Mouse (Mus musculus) hindbrain, embryonic 13.5 days (tissue): Measurements from ENCODE around the gene Tsc22d3. TPM values are rescaled to one million over a fixed set of nuclear protein-coding genes. Genes with fewer than 3 reads are reported as not detected.

ENCODE experiments used
- ATAC-seq: fragments of 200-750 bp; cut with Nextera tagmentation; 2 replicates; pipeline ENCODE4 v1.8.0; 2017; ENCODE audit warnings: moderate TSS enrichment; ENCODE audit not compliant: low FRiP score
- H3K27ac ChIP-seq: fragments of 300-500 bp; sonication (generic); 2 replicates; pipeline ENCODE4 v1.5.1; 2015; ENCODE audit warnings: inconsistent platforms, mild to moderate bottlenecking, moderate library complexity
- H3K27me3 ChIP-seq: fragments of 300-500 bp; sonication (generic); 2 replicates; pipeline ENCODE4 v1.6.1; 2015; ENCODE audit warnings: mild to moderate bottlenecking, inconsistent platforms
- H3K36me3 ChIP-seq: fragments of 300-500 bp; sonication (generic); 2 replicates; pipeline ENCODE4 v1.6.1; 2015; ENCODE audit warnings: mild to moderate bottlenecking, inconsistent platforms
- H3K4me1 ChIP-seq: fragments of 300-500 bp; sonication (generic); replicated peaks from 2 replicates; pipeline ENCODE4 v1.6.1; 2015; ENCODE audit warnings: inconsistent platforms
- H3K4me2 ChIP-seq: fragments of 300-500 bp; sonication (generic); 2 replicates; pipeline ENCODE4 v1.6.1; 2015; ENCODE audit warnings: inconsistent platforms, mild to moderate bottlenecking, moderate library complexity
- H3K4me3 ChIP-seq: fragments of 300-500 bp; sonication (generic); 2 replicates; pipeline ENCODE4 v1.5.1; 2015; ENCODE audit warnings: mild to moderate bottlenecking, inconsistent platforms
- H3K9ac ChIP-seq: fragments of 300-500 bp; sonication (generic); 2 replicates; pipeline ENCODE4 v1.6.1; 2015; ENCODE audit warnings: mild to moderate bottlenecking, inconsistent platforms
- H3K9me3 ChIP-seq: fragments of 300-500 bp; sonication (generic); 2 replicates; pipeline ENCODE4 v1.6.1; 2016; ENCODE audit warnings: inconsistent platforms
- WGBS: fragments of 180-500 bp; shearing (Covaris S2); methylation state at CpG from one replicate; pipeline ENCODE4 v1.1.7; 2015; 5-methylcytosine and 5-hydroxymethylcytosine counted together
- polyA plus RNA-seq: library from polyadenylated mRNA; unstranded; fragments of >200 nt; fragmentation: Nextera tagmentation; extraction: Ambion mirVana; gene quantifications from 2 replicates; pipeline ENCODE4 v1.2.1, GENCODE M21; 2015

Gene Tsc22d3
- polyA plus RNA-seq, 1 experiment from 2014 or later: 127 TPM

DNA sequence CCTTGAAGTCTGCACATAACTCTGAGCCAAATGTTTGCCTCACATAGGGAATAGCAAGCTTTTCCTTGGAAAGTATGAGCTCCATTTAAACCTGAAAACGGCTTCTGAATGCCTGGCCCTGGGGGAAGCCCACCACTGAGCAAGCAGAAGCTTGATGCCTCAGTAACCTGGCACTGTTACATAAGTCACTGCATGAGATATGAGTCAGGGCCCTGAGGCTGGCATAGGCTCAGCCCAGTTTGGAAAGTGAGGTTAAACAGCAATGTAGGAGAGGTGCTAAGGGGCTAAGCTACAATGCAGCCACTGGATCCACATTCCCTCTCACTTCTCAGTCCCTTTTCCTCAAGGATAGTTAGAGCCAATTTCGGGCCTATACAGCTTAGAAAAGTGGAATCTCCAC is 10.3 kb downstream of the Tsc22d3 start:
- Histone ChIP-seq H3K9ac (no peak overlapping the region), H3K27ac (no peak overlapping the region), H3K27me3 (peaks cover 55% of the 10 kb centered on the region), H3K4me2 (no peak overlapping the region), H3K4me1 (no peaks in the 10 kb centered on the region), H3K36me3 (no peaks in the 10 kb centered on the region), H3K4me3 (no peak overlapping the region), H3K9me3 (no peaks in the 10 kb centered on the region)
- ATAC-seq: no peak
- 79% methylated on average over 2 of the region's 2 CpGs for WGBS

DNA sequence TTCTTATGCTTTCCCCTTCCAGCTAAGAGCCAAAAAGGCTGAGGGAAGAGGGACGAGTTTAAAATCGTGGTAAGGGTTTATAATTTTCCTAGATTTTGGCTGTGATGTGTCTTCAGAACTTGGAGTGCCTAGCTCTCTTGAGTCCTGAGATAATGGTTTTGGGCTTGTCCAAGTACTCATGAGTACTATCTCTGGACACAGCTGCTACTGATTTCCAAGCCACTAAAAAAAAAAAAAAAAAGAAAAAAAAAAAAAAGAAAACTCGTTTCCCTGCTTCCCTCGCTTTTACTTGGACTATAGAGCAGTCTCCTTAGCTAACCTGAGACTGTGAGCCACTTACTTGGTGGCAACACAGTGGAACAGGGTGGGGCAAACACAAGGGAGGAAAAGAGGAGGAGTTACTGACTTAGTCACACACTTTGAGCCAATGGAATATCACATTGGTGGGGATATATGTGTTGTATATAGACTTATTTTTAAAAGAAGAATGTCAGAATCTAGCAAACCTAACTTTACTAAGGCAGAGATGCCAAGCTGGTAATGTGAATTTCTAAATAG is 11.2 kb downstream of the Tsc22d3 start:
- no peak overlapping the region for H3K27ac ChIP-seq
- H3K4me3 ChIP-seq: no peak overlapping the region
- no peak overlapping the region for H3K4me2 ChIP-seq
- H3K9me3 ChIP-seq: no peaks in the 10 kb centered on the region
- H3K36me3 ChIP-seq: no peaks in the 10 kb centered on the region
- H3K27me3 ChIP-seq: peaks cover 63% of the 10 kb centered on the region
- H3K9ac ChIP-seq: no peak overlapping the region
- 82% methylated on average over 4 of the region's 4 CpGs for WGBS
- no peaks in the 10 kb centered on the region for H3K4me1 ChIP-seq
- no peak for ATAC-seq

DNA sequence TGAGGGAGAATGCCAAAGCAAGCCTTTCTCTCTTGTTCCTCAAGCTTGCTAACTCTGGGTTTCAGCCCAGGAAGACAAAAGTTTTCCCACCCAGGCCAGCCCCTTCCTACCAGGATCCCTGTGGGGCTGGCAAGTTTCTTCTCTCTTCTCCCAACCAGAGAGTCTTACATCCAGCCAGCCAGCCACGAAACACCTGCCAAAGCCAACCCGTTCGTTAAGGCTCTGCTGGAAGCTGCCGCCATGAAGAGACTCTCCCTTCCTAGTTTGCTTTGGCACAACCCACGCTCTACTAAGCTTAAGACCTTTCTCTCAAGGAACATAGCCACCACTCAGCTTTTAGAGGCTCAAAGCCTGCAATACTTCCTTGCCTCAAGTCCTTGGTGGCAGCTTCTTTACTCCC is 11.9 kb downstream of the Tsc22d3 start:
- Histone ChIP-seq H3K4me3 (no peak overlapping the region), H3K36me3 (no peaks in the 10 kb centered on the region), H3K9ac (no peak overlapping the region), H3K4me1 (no peaks in the 10 kb centered on the region), H3K27me3 (peaks cover 70% of the 10 kb centered on the region), H3K27ac (no peak overlapping the region), H3K9me3 (no peaks in the 10 kb centered on the region), H3K4me2 (no peak overlapping the region)
- 81% methylated on average over 5 of the region's 5 CpGs for WGBS
- no peak for ATAC-seq

DNA sequence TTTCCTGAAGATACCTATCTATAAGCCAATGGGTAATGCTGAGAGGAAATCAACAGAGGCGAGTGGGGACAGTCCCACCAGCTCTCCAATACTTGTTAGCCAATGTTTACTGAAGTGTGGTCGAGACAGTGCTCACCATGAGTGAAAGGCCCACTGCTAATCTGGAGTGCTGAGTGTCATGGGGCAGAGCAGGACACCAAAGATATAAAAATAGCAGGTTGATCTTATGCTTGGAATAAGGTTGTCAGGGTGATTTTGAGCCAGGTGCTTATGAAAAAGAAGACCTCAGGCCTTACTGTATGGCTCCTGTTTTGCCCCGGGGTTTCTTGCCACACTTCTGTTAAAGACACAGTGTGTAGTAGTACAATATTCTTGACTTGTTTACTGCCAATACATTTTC is 20.0 kb downstream of the Tsc22d3 start:
- no peaks in the 10 kb centered on the region for H3K9me3 ChIP-seq
- no peaks in the 10 kb centered on the region for H3K4me1 ChIP-seq
- 90% methylated on average over 3 of the region's 3 CpGs for WGBS
- no peaks in the 10 kb centered on the region for H3K36me3 ChIP-seq
- H3K27me3 ChIP-seq: peaks cover 84% of the 10 kb centered on the region
- no peak overlapping the region for H3K4me3 ChIP-seq
- no peak for ATAC-seq
- no peak overlapping the region for H3K27ac ChIP-seq
- H3K9ac ChIP-seq: no peak overlapping the region
- no peak overlapping the region for H3K4me2 ChIP-seq

DNA sequence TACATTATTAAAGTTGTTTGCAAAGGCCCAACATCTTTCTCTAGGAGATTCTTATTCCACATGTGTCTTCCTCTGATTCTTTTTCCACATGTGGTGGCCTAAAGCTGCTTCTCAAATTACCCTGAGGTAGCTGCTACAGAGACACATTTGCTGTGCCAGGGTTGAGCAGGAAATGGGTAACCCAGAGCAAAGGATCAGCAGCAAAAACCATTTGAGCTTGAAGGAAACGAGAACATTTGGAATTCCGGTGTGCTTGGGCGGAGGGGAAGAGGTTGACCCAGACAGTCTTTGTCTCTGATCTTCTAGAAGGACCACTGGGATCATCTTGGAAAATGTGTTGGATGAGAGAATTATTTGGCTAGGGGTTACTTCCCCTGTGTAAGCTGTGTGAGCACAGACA is 24.8 kb downstream of the Tsc22d3 start:
- Histone ChIP-seq H3K9me3 (no peaks in the 10 kb centered on the region), H3K9ac (no peak overlapping the region), H3K4me1 (no peaks in the 10 kb centered on the region), H3K36me3 (no peaks in the 10 kb centered on the region), H3K4me2 (no peak overlapping the region), H3K4me3 (no peak overlapping the region), H3K27ac (no peak overlapping the region), H3K27me3 (peaks cover 78% of the 10 kb centered on the region)
- no peak for ATAC-seq
- WGBS: 85% methylated on average over 3 of the region's 3 CpGs

DNA sequence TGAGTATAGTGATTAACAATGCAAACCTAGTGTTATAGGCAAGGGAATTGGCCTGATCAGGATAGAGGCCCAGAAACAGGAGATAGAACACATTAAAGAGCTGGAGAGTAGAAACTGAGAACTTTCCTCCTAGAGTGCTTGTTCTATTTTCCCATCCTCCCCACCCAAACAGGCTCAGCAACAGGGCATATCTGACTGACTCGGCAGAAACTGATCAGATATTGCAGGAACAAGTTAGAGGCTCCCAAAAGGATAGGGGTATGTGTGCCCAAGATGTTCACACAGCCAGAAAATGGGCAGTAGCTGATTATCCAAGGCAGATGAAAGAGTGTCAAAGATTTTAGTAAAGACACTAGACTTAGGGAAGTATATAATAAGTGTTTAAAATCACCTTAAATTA is 25.3 kb downstream of the Tsc22d3 start:
- Histone ChIP-seq H3K9ac (no peak overlapping the region), H3K27me3 (peaks cover 79% of the 10 kb centered on the region), H3K9me3 (no peaks in the 10 kb centered on the region), H3K36me3 (no peaks in the 10 kb centered on the region), H3K27ac (no peak overlapping the region), H3K4me1 (no peaks in the 10 kb centered on the region), H3K4me3 (no peak overlapping the region), H3K4me2 (no peak overlapping the region)
- ATAC-seq: no peak
- 80% methylated on average over 1 of the region's 1 CpGs for WGBS

DNA sequence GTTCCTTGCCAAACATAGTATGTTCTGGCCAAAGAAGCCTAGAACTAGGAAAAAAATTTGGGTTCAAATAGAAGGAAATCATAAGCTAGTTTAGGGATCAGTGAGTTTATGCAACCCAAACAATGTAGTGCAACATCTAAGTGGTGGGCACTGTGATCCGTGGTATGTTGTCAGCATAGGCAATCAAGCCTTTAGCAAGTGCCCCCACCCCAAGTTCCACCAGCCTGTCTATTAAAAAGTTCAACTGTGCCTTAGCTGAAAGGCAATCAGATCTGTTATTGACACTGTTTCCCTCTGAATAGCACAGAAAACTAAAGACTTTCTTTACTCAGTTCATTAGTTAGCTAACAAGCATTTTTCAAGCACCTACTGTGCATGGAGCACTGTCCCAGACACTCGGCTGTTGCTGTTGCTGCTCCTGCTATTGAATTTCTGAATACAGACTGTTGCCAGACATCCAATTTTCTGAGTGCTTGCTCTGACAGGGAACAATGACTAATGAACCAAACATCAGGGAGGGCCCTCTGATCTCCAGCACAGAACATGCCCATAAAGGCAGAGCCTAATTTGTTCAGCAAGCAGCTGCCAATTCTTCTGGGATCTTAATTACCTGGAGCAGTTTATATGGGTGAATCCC is 27.6 kb downstream of the Tsc22d3 start:
- H3K36me3 ChIP-seq: no peaks in the 10 kb centered on the region
- 46% methylated on average over 2 of the region's 2 CpGs for WGBS
- ATAC-seq: no peak
- no peak overlapping the region for H3K9ac ChIP-seq
- no peak overlapping the region for H3K4me3 ChIP-seq
- peaks cover 81% of the 10 kb centered on the region for H3K27me3 ChIP-seq
- H3K27ac ChIP-seq: no peak overlapping the region
- no peak overlapping the region for H3K4me2 ChIP-seq
- no peaks in the 10 kb centered on the region for H3K9me3 ChIP-seq
- H3K4me1 ChIP-seq: no peaks in the 10 kb centered on the region

DNA sequence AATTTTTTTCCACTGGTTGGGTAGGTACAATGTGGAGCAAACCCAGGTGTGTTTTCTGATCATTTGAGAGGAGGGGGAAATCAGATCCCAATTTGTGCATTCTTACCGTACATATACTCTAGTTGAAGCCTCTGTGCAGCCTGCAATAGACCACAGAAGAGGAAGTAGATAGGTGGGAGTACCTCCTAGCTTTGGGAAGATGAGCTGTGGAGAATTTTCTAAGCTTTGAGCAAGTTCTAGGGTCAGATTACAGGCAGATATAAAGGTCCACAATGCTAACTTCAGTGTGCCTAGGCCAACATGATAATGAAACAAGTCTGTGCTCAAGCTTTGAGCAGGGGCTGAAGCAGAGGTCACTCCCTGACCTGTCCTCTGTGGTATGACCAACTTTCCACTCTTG is 30.9 kb downstream of the Tsc22d3 start:
- Histone ChIP-seq H3K9me3 (no peaks in the 10 kb centered on the region), H3K4me1 (no peaks in the 10 kb centered on the region), H3K27ac (no peak overlapping the region), H3K4me2 (no peak overlapping the region), H3K27me3 (peaks cover 80% of the 10 kb centered on the region), H3K4me3 (no peak overlapping the region), H3K36me3 (no peaks in the 10 kb centered on the region), H3K9ac (no peak overlapping the region)
- no peak for ATAC-seq
- 100% methylated on average over 1 of the region's 1 CpGs for WGBS

DNA sequence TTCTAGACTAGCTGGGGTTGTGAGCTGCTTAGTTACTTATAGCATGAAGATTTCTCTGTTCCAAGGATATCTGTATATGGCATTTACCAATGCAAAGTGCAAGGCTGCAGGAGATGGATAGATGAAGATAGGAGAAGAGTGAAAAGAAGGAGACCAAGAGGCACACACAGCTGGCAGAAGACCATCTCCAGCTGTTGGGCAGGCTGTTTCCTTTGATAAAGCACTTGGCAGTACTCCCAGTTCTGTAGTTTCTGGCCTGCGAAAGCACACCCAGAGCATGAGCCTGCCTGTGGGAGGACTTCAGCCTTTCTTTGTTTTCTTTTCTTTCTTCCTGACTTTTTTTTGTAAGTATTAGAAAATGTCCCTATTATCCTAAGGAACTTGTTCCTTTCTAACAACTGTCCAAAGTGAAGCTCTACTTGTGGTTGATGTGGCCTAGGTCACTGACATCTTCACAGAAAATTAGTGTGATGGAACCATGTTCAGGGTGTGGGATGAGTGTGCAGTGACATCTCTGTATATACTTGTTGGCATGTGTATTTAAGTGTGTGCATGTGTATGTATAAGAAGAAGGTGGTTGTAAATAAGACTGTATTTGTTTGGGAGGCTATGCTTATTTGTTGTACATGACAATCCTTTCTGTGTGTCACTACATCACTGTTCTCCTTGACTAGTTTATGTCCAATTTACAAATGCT is 32.6 kb downstream of the Tsc22d3 start:
- Histone ChIP-seq H3K9me3 (no peaks in the 10 kb centered on the region), H3K4me2 (no peak overlapping the region), H3K27ac (no peak overlapping the region), H3K27me3 (peaks cover 73% of the 10 kb centered on the region), H3K9ac (no peak overlapping the region), H3K36me3 (no peaks in the 10 kb centered on the region), H3K4me3 (no peak overlapping the region), H3K4me1 (no peaks in the 10 kb centered on the region)
- 82% methylated on average over 1 of the region's 1 CpGs for WGBS
- ATAC-seq: no peak

DNA sequence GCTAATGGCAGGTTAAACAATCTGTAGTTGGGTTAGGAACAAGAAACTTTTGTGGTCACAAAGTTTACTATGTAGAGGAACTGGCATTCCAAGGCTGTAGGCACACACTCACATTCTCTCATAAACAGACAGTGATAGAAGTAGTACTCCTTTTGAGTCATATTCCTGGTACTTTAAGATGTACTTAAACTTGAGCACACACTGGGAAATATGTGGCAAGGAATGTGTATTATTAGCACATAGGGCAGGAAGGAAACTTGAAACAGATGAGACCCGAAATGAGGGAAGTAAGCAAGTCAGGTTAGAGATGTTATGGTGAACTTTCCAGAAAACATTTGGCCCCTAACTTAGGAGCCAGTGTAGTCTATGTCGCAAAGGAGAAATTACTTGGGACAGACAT is 34.7 kb downstream of the Tsc22d3 start:
- WGBS: 76% methylated on average over 2 of the region's 2 CpGs
- no peaks in the 10 kb centered on the region for H3K36me3 ChIP-seq
- H3K27me3 ChIP-seq: peaks cover 65% of the 10 kb centered on the region
- no peak overlapping the region for H3K27ac ChIP-seq
- no peak overlapping the region for H3K9ac ChIP-seq
- H3K4me3 ChIP-seq: no peak overlapping the region
- no peaks in the 10 kb centered on the region for H3K4me1 ChIP-seq
- H3K9me3 ChIP-seq: no peaks in the 10 kb centered on the region
- no peak for ATAC-seq
- H3K4me2 ChIP-seq: no peak overlapping the region

DNA sequence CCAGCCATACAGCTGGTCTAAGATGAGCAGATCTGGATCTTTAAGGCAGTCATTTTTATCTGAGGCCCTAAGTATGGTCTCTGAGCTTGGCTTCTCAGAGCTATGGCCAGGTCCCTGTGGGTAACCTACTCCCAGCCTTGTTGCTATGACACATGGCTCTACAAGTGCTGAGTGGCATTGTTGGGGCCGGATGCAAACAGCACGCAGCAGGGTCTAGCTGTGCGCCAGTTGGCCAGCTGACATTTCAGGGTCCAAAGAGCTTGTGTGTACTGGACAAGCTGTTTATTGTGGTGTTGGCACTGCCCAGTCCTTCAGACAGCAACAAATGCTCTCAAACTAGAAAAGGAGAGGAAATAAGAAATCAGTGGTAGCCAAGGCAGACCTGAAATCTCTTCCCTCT is 35.2 kb downstream of the Tsc22d3 start:
- Histone ChIP-seq H3K9ac (no peak overlapping the region), H3K4me2 (no peak overlapping the region), H3K27ac (no peak overlapping the region), H3K27me3 (peaks cover 60% of the 10 kb centered on the region), H3K36me3 (no peaks in the 10 kb centered on the region), H3K4me3 (no peak overlapping the region), H3K4me1 (no peaks in the 10 kb centered on the region), H3K9me3 (no peaks in the 10 kb centered on the region)
- ATAC-seq: no peak
- 90% methylated on average over 3 of the region's 3 CpGs for WGBS

DNA sequence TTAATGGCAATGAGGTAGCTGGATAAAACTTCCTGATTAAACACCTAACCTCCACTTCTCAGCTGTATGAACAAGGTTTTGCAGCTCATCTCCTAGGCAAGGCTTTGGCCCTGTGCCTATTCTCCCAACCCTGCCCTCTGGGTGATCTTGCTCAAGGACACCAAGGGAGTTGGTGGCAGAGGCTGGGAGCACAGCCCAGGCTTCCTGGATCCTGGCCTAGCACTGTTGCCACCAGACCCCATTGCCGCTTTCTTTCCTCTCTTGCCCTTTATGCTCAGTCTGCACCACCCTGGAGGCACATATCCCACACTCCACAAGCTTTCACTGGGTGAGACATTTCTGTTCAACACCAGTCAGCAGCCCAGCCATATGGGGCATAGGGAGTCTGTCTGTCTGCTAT is 35.7 kb downstream of the Tsc22d3 start:
- H3K27me3 ChIP-seq: peaks cover 57% of the 10 kb centered on the region
- 94% methylated on average over 1 of the region's 1 CpGs for WGBS

More for the DNA sequence above, 35.7 kb downstream of the Tsc22d3 start:
- Histone ChIP-seq H3K4me2 (no peak overlapping the region), H3K27ac (no peak overlapping the region), H3K4me3 (no peak overlapping the region), H3K36me3 (no peaks in the 10 kb centered on the region), H3K9me3 (no peaks in the 10 kb centered on the region), H3K9ac (no peak overlapping the region), H3K4me1 (no peaks in the 10 kb centered on the region)
- ATAC-seq: no peak
